ENCODE assay signal across 8 mouse cellular contexts in the genomic region with DNA sequence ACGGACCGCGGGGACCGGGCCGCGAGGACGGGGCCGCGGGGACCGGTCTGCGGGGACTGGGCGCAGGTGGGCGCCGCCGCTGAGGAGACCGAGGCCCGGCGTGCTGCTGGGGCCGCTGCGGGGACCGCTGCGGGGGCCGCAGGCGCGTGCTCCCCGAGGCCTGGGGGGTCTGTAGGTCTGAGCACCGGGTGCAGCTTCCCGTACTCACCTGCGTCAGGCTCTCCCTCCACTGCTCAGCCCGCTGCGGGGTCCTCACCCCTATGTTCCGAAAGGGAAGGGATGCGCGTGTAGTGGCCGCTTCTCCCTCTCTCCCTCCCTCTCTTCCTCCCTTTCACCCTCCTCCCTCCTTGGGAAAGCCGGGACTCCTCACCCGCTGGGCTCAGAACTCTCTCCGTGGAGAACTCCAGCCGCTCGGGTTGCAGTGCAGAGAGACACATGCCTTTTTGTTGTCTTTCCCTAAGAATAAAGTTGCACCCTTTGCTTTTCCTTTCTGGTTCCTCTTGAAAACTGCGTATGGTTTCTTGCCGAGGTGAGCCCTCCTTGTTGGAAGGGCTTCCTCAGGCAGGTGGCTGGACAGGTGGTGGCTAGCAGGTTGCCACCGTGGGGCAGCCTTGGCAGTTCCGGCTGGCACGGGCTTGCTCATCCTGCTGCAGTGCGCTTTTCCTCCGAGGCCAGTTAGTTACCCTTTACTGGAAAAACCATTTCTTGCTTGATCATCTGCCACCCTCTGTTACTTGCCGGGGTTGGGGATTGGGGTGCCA. TPM values are rescaled to one million over a fixed set of nuclear protein-coding genes. Genes with fewer than 3 reads are reported as not detected.
DNase-seq lines count a peak whose midpoint lies in the region; ATAC-seq and TF ChIP-seq lines count a peak whose summit lies in the region.

No protein-coding gene starts in this region.

- H3K27ac ChIP-seq in lung, embryonic 14.5 days (ENCODE audit: low read depth) = peak overlapping the region; percentile 67; the same call in 1 of the 2 replicates
- peak overlapping the region; percentile 88 for H3K27ac ChIP-seq in hindbrain, postnatal 0 days
- H3K27ac ChIP-seq in neural tube, embryonic 13.5 days (replicated peaks) = peak overlapping the region; percentile 83

- TF ChIP-seq POLR2A in brain, embryonic 14.5 days (IDR thresholded peaks at IDR 0.05; ENCODE audit: borderline replicate concordance, extremely low read depth, insufficient read depth, insufficient read length, poor library complexity, severe bottlenecking) = no peak

- ATAC-seq in lung, embryonic 14.5 days (ENCODE audit: insufficient read depth) = peak; percentile 53
- peak; percentile 48 for ATAC-seq in erythroid progenitor cell, adult 5-6 weeks (replicated peaks; ENCODE audit: low FRiP score, poor library complexity, severe bottlenecking)
- peak; percentile 64 for ATAC-seq in hindbrain, postnatal 0 days
- peak; percentile 75 for ATAC-seq in neural tube, embryonic 13.5 days (ENCODE audit: low read depth)

- DNase-seq in lung, embryonic 14.5 days = peak; percentile 57
- DNase-seq in lung, postnatal 25 days (ENCODE audit: low spot score) = no peak
- peak; percentile 60 for DNase-seq in brain, embryonic 14.5 days (ENCODE audit: low read depth)
- DNase-seq in hindbrain, postnatal 0 days (ENCODE audit: low spot score) = peak; percentile 62
- DNase-seq in liver = peak; percentile 27
- peak; percentile 22 for DNase-seq in urinary bladder, postnatal 25 days (ENCODE audit: low spot score)

- peak overlapping the region; percentile 97 for H3K4me2 ChIP-seq in lung, embryonic 14.5 days
- H3K4me2 ChIP-seq in hindbrain, postnatal 0 days (ENCODE audit: low read depth, low read length) = peak overlapping the region; percentile 96
- peak overlapping the region; percentile 73 for H3K4me2 ChIP-seq in neural tube, embryonic 13.5 days

- WGBS in lung, embryonic 14.5 days = 1% methylated on average over 48 of the region's 48 CpGs
- under 1% methylated on average over 38 of the region's 48 CpGs for WGBS in hindbrain, postnatal 0 days
- WGBS in neural tube, embryonic 13.5 days = under 1% methylated on average over 48 of the region's 48 CpGs

- no peaks in the 10 kb centered on the region for H3K27me3 ChIP-seq in lung, embryonic 14.5 days (ENCODE audit: insufficient read depth, low read length)
- H3K27me3 ChIP-seq in hindbrain, postnatal 0 days (ENCODE audit: insufficient read depth, low read length) = no peaks in the 10 kb centered on the region
- no peaks in the 10 kb centered on the region for H3K27me3 ChIP-seq in neural tube, embryonic 13.5 days

- H3K9ac ChIP-seq in lung, embryonic 14.5 days = peak overlapping the region; percentile 90
- peak overlapping the region; percentile 96 for H3K9ac ChIP-seq in hindbrain, postnatal 0 days (replicated peaks; ENCODE audit: low read length)
- H3K9ac ChIP-seq in neural tube, embryonic 13.5 days = peak overlapping the region; percentile 97

- H3K9me3 ChIP-seq in lung, embryonic 14.5 days (ENCODE audit: low read depth, low read length) = no peaks in the 10 kb centered on the region
- no peaks in the 10 kb centered on the region for H3K9me3 ChIP-seq in hindbrain, postnatal 0 days (ENCODE audit: low read length)
- no peaks in the 10 kb centered on the region for H3K9me3 ChIP-seq in neural tube, embryonic 13.5 days

- H3K4me3 ChIP-seq in lung, embryonic 14.5 days (ENCODE audit: low read depth, low read length) = peak overlapping the region; percentile 96
- peak overlapping the region; percentile 95 for H3K4me3 ChIP-seq in hindbrain, postnatal 0 days (ENCODE audit: low read length)
- peak overlapping the region; percentile 98 for H3K4me3 ChIP-seq in neural tube, embryonic 13.5 days

- H3K36me3 ChIP-seq in lung, embryonic 14.5 days (ENCODE audit: insufficient read depth) = no peaks in the 10 kb centered on the region
- no peaks in the 10 kb centered on the region for H3K36me3 ChIP-seq in hindbrain, postnatal 0 days (ENCODE audit: insufficient read depth, low read length)
- no peaks in the 10 kb centered on the region for H3K36me3 ChIP-seq in neural tube, embryonic 13.5 days

- no peak for TF ChIP-seq CTCF in lung, embryonic 14.5 days (IDR thresholded peaks at IDR 0.05; ENCODE audit: low read depth)
- TF ChIP-seq CTCF in brain, embryonic 14.5 days (IDR thresholded peaks at IDR 0.05; ENCODE audit: borderline replicate concordance, extremely low read depth, insufficient read depth, insufficient read length) = no peak
- TF ChIP-seq CTCF in hindbrain, postnatal 0 days (IDR thresholded peaks at IDR 0.05; ENCODE audit: low read depth) = no peak

- H3K4me1 ChIP-seq in lung, embryonic 14.5 days (ENCODE audit: insufficient read depth) = peaks cover 9% of the 10 kb centered on the region
- H3K4me1 ChIP-seq in hindbrain, postnatal 0 days (ENCODE audit: insufficient read depth, low read length) = peaks cover 11% of the 10 kb centered on the region
- peaks cover 37% of the 10 kb centered on the region for H3K4me1 ChIP-seq in neural tube, embryonic 13.5 days (replicated peaks)

RNA-seq across cellular contexts. Expression of gene Dgkd, which starts 0.7 kb away (rescaled TPM):
- 32.8 and 36.1 TPM in 2 replicates for polyA plus RNA-seq in lung, embryonic 14.5 days (2014; fragmentation: Nextera tagmentation; extraction: Ambion mirVana)
- polyA plus RNA-seq in brain, embryonic 14.5 days (2012; rRNA removed) = 52.9 and 54.6 TPM in 2 replicates
- total RNA-seq in erythroid progenitor cell, adult 5-6 weeks (2015; ENCODE audit: low replicate concordance) = 23.1 and 29.3 TPM in 2 replicates
- 19.3 and 24.0 TPM in 2 replicates for total RNA-seq in erythroid progenitor cell, adult 5-6 weeks (2017; ENCODE audit: low replicate concordance)
- 71.0 and 78.0 TPM in 2 replicates for total RNA-seq in hindbrain, postnatal 0 days (2014; rRNA removed)
- 33.5 and 36.1 TPM in 2 replicates for polyA plus RNA-seq in hindbrain, postnatal 0 days (2015; fragmentation: Nextera tagmentation; extraction: Ambion mirVana)
- polyA plus RNA-seq in neural tube, embryonic 13.5 days (2015; fragmentation: Nextera tagmentation; extraction: Ambion mirVana) = 38.2 and 41.8 TPM in 2 replicates

RNA-seq across cellular contexts. Expression of gene Sag, which starts 50.3 kb away (rescaled TPM):
- 1.9 and 2.0 TPM in 2 replicates for polyA plus RNA-seq in lung, embryonic 14.5 days (2014; fragmentation: Nextera tagmentation; extraction: Ambion mirVana)
- polyA plus RNA-seq in brain, embryonic 14.5 days (2012; rRNA removed) = 0.83 and 0.90 TPM in 2 replicates
- 0.36 and 1.7 TPM in 2 replicates for total RNA-seq in erythroid progenitor cell, adult 5-6 weeks (2015; ENCODE audit: low replicate concordance)
- total RNA-seq in erythroid progenitor cell, adult 5-6 weeks (2017; ENCODE audit: low replicate concordance) = not detected in 2 replicates
- 0.11 and 1.4 TPM in 2 replicates for total RNA-seq in hindbrain, postnatal 0 days (2014; rRNA removed)
- 1.3 and 1.4 TPM in 2 replicates for polyA plus RNA-seq in hindbrain, postnatal 0 days (2015; fragmentation: Nextera tagmentation; extraction: Ambion mirVana)
- polyA plus RNA-seq in neural tube, embryonic 13.5 days (2015; fragmentation: Nextera tagmentation; extraction: Ambion mirVana) = 1.5 and 1.8 TPM in 2 replicates
